Mouse (Mus musculus) forebrain, embryonic 15.5 days (tissue): ENCODE data around the gene Rasa2. TPM values are rescaled to one million over a fixed set of nuclear protein-coding genes. Genes with fewer than 3 reads are reported as not detected.

ENCODE experiments used
- ATAC-seq: fragments of 200-750 bp; cut with Nextera tagmentation; replicated peaks from 2 replicates; pipeline ENCODE4 v1.8.0; 2017; ENCODE audit warnings: mild to moderate bottlenecking, moderate TSS enrichment, moderate library complexity
- H3K27ac ChIP-seq: fragments of 300-500 bp; sonication (generic); replicated peaks from 2 replicates; pipeline ENCODE4 v1.5.1; 2015; ENCODE audit warnings: mild to moderate bottlenecking, inconsistent platforms
- H3K27me3 ChIP-seq: fragments of 300-500 bp; sonication (generic); 2 replicates; pipeline ENCODE4 v1.6.1; 2015; ENCODE audit warnings: inconsistent platforms
- H3K36me3 ChIP-seq: fragments of 300-500 bp; sonication (generic); 2 replicates; pipeline ENCODE4 v1.6.1; 2015; ENCODE audit warnings: mild to moderate bottlenecking, inconsistent platforms
- H3K4me1 ChIP-seq: fragments of 300-500 bp; sonication (generic); 2 replicates; pipeline ENCODE4 v1.6.1; 2015; ENCODE audit warnings: inconsistent platforms
- H3K4me2 ChIP-seq: fragments of 300-500 bp; sonication (generic); replicated peaks from 2 replicates; pipeline ENCODE4 v1.6.1; 2015; ENCODE audit warnings: mild to moderate bottlenecking, inconsistent platforms
- H3K4me3 ChIP-seq: fragments of 300-500 bp; sonication (generic); 2 replicates; pipeline ENCODE4 v1.5.1; 2015; ENCODE audit warnings: mild to moderate bottlenecking, inconsistent platforms
- H3K9ac ChIP-seq: fragments of 300-500 bp; sonication (generic); replicated peaks from 2 replicates; pipeline ENCODE4 v1.6.1; 2015; ENCODE audit warnings: mild to moderate bottlenecking, inconsistent platforms
- H3K9me3 ChIP-seq: fragments of 300-500 bp; sonication (generic); 2 replicates; pipeline ENCODE4 v1.6.1; 2016; ENCODE audit warnings: inconsistent platforms
- WGBS: fragments of 180-500 bp; shearing (Covaris S2); methylation state at CpG from one replicate; pipeline ENCODE4 v1.1.7; 2015; ENCODE audit warnings: mixed read lengths; 5-methylcytosine and 5-hydroxymethylcytosine counted together
- polyA plus RNA-seq: library from polyadenylated mRNA; unstranded; fragments of >200 nt; fragmentation: Nextera tagmentation; extraction: Ambion mirVana; gene quantifications from 2 replicates; pipeline ENCODE4 v1.2.1, GENCODE M21; 2015

Gene Rasa2
- polyA plus RNA-seq, 1 experiment from 2014 or later = 18.8 TPM

DNA sequence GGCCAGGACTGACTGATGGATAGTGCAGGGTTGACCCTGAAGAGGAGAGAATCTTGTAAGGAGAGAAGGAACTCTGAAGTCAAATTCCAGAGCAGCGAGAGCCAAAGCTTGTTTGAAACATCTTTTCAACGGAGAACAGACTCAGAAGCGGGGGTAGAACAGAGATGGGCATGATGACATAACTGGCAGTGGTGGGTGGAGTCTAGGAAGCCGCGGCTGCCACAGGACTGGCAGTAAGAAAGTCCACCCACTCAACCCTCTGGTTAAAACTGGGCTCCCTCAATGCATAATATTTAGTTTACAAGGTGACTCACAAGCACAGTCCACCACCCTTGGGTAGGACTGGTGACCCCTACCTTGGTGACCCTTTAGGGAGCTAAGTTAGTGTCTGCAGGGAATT is 115.7 kb downstream of the Rasa2 start:
- 92% methylated on average over 5 of the region's 5 CpGs for WGBS
- H3K4me3 ChIP-seq = no peak overlapping the region
- no peak for ATAC-seq
- no peaks in the 10 kb centered on the region for H3K9me3 ChIP-seq
- no peak overlapping the region for H3K9ac ChIP-seq
- H3K27ac ChIP-seq = no peak overlapping the region
- no peaks in the 10 kb centered on the region for H3K27me3 ChIP-seq
- no peaks in the 10 kb centered on the region for H3K36me3 ChIP-seq
- H3K4me1 ChIP-seq = no peaks in the 10 kb centered on the region
- H3K4me2 ChIP-seq = no peak overlapping the region

DNA sequence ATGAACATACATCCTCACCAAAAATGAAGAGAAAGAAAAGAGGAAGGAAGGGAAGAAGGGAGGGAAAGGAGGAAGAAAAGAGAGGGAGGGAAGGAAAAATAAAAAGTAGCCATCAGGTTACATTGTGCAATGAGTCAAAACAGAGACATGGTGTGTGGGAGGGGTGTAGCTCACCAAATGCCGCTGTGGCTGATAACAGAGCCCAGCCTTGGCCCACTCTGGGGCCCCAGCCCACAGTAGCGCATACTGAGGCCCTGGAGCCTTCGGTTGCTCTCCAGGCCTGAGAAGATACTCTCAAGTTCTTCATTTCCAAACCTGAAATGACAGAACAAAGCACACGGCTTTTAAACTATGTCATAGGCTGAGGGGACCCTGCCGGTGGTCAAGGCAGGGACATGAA is 117.1 kb downstream of the Rasa2 start:
- H3K36me3 ChIP-seq = no peaks in the 10 kb centered on the region
- H3K9me3 ChIP-seq = no peaks in the 10 kb centered on the region
- H3K4me2 ChIP-seq = no peak overlapping the region
- H3K27me3 ChIP-seq = no peaks in the 10 kb centered on the region
- H3K9ac ChIP-seq = no peak overlapping the region
- WGBS = 88% methylated on average over 5 of the region's 5 CpGs
- H3K4me3 ChIP-seq = no peak overlapping the region
- no peaks in the 10 kb centered on the region for H3K4me1 ChIP-seq
- H3K27ac ChIP-seq = no peak overlapping the region
- ATAC-seq = no peak

DNA sequence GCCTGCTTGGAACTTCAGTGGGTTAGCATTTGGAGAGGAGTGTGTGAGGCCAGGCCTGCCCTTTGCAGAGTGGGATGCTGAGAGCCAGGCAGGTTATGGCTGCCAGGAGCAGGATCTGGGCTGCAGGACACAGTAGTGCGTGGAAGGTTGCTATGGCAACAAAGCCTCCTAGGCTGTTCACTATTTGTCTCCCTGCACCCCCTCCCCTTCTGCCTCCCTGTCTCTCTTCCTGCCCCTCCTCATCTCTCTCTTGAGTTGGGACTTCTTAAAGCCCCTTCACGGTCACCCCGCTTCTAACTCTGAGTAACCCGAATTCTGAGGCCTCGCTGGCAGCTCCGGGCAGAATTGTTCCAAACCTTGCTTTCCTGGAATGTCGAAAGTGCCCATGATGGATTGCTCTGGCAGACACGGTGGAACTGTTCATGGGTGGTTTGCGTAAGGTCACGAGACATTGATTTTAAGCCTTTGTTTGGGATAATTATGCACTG is 125.4 kb downstream of the Rasa2 start:
- no peak overlapping the region for H3K4me3 ChIP-seq
- no peaks in the 10 kb centered on the region for H3K9me3 ChIP-seq
- H3K4me1 ChIP-seq = peaks cover 7% of the 10 kb centered on the region
- H3K9ac ChIP-seq = no peak overlapping the region
- no peak overlapping the region for H3K27ac ChIP-seq
- 37% methylated on average over 10 of the region's 10 CpGs for WGBS
- peak; percentile 86 for ATAC-seq
- H3K27me3 ChIP-seq = no peaks in the 10 kb centered on the region
- peak overlapping the region; percentile 13; the same call in 1 of the 2 replicates for H3K4me2 ChIP-seq
- no peaks in the 10 kb centered on the region for H3K36me3 ChIP-seq

DNA sequence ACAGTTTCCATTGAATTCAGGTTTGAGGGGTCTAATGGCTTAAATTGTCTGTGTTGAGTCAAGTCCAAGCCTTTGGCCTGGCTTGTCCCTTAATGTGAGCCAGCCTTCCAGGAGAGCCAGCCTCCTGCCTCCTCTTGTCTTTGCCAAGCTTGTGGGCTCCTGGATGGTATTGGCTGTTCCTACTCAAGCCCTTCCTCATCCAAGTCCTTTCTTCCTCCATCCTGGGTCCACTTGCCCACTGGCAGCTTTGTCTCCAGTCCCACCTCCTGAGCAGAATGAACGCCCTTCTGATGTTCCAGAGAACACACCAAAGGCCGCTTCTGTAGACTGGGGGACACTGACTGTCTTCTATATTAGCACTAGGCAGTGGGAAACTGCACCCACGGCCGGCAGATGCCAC is 126.3 kb downstream of the Rasa2 start:
- Histone ChIP-seq H3K4me1 (peaks cover 7% of the 10 kb centered on the region), H3K36me3 (no peaks in the 10 kb centered on the region), H3K27ac (no peak overlapping the region), H3K27me3 (no peaks in the 10 kb centered on the region), H3K9me3 (no peaks in the 10 kb centered on the region), H3K4me2 (no peak overlapping the region), H3K9ac (no peak overlapping the region), H3K4me3 (no peak overlapping the region)
- WGBS = 95% methylated on average over 4 of the region's 4 CpGs
- no peak for ATAC-seq

DNA sequence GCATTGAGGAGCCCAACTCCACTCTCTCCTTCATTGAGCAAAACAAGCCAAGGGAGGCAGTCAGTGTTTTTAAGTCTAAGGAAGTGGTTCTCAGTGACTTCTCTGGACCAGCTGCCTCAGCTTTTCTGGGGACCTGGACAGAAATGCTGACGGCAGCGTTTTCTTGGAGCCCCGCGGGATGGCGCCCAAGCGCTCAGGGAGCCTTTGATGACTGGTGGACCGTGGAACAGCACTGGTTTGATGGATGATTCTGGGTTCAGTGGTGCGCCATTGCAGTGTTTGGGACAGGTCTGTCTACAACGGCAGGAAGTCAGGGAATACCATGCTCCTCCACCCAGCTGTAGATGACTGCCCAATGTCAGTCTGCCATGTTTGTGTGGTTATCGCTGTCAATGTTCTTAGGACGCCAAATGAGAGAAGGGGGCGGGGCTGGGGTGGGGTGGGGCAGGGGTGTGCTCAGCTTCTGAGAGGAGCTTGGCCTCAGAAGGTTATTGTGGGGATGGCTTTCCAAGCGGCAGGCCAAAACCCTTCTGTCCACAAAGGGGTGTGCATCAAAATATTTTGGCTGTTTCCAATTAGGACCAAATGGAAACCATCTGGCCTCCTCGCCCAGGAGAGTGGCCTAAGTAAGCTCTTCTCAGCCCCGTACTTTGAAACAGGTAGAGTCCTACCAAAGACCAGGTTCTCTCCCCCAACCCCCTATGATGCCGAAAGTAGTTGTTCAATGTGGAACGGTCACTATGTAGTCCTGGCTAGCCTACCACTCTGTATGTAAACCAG is 127.1 kb downstream of the Rasa2 start:
- Histone ChIP-seq H3K4me3 (no peak overlapping the region), H3K9me3 (no peaks in the 10 kb centered on the region), H3K4me2 (no peak overlapping the region), H3K4me1 (peaks cover 7% of the 10 kb centered on the region), H3K27ac (no peak overlapping the region), H3K9ac (no peak overlapping the region), H3K27me3 (no peaks in the 10 kb centered on the region), H3K36me3 (no peaks in the 10 kb centered on the region)
- ATAC-seq = no peak
- 89% methylated on average over 17 of the region's 17 CpGs for WGBS

DNA sequence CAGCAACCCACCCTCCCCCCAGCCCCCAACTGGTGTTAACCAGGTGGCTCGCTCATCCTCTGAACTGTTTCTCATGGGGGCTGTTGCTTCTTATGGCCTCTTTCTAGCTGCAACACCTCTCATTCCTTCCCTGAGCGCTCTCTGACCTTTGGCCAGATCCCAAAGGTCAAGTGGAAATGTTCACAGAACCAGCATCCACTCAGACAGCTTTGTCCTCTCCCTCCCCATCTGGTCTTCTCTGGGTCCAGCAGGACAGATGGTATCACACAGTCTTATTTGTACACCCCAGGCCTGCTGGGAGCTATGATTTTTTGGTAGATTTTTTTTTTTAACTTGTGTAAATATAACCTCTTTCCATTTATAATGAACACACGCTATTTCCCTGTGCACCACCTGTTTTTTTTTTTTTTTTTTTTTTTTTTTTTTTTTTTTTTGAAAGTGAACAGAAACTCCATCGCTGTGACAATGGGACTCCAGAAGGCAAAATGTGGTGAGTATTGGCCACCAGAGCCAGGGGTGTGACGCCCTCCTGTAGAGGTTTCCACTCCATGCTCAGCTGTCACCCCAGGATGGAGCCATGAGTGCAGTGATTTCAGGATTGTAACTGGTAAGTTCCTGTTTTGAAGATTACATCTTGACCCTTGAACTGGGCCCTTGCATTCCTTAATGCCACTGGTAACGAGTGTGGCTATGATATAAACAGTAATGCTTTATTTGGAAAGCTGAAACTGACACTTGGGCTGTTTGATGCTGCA is 128.4 kb downstream of the Rasa2 start:
- Histone ChIP-seq H3K9me3 (no peaks in the 10 kb centered on the region), H3K9ac (no peak overlapping the region), H3K4me2 (no peak overlapping the region), H3K36me3 (no peaks in the 10 kb centered on the region), H3K4me3 (no peak overlapping the region), H3K4me1 (peaks cover 7% of the 10 kb centered on the region), H3K27ac (no peak overlapping the region), H3K27me3 (no peaks in the 10 kb centered on the region)
- WGBS = 84% methylated on average over 6 of the region's 6 CpGs
- no peak for ATAC-seq

DNA sequence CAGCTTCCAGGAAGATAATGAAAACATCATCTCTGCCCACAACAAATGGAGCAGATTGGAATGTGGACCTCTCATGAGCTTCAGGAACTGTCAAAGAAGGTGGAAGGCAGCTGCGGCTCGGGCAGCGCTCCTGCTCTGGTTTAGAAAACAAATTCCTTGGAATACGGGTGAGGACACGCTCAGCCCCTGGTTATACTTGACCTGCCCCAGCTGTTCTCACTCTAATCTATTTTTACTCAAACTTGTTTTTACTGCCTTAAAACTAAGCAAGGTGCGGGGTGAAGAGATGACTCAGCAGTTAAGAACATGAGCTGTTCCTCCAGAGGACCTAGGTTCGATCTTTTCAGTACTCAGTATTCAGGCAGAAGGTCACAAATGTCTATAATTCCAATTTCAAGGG is 130.2 kb downstream of the Rasa2 start:
- no peaks in the 10 kb centered on the region for H3K9me3 ChIP-seq
- no peak overlapping the region for H3K4me3 ChIP-seq
- no peaks in the 10 kb centered on the region for H3K36me3 ChIP-seq
- no peak overlapping the region for H3K4me2 ChIP-seq
- no peak overlapping the region for H3K27ac ChIP-seq
- 86% methylated on average over 7 of the region's 7 CpGs for WGBS
- H3K9ac ChIP-seq = no peak overlapping the region
- H3K4me1 ChIP-seq = peaks cover 5% of the 10 kb centered on the region
- no peak for ATAC-seq
- no peaks in the 10 kb centered on the region for H3K27me3 ChIP-seq

DNA sequence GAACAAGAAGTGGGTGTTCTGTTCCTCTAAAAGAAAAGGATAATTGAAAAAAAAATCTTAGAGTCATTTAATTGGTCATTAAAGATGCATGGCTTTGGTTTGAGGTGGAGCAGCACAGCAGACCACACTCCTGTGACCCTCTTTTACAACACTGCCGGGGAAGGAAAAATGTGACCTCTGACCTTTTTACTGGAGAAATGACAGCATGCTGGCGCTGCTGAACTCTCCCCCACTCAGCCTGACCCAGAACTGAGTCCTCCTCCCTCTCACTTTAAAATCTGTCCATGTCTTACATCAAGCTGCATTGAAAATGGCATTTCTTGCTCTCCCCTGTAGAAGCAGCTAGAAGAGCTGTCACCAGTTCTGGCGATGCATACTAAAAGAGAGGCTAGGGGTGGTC is 138.2 kb downstream of the Rasa2 start:
- H3K4me2 ChIP-seq = no peak overlapping the region
- H3K27ac ChIP-seq = no peak overlapping the region
- no peaks in the 10 kb centered on the region for H3K9me3 ChIP-seq
- no peak overlapping the region for H3K9ac ChIP-seq
- H3K4me1 ChIP-seq = 0 out of 2 replicates have a peak, but pooled peaks cover 3% of the 10 kb centered on the region
- 42% methylated on average over 3 of the region's 3 CpGs for WGBS
- no peak overlapping the region for H3K4me3 ChIP-seq
- no peaks in the 10 kb centered on the region for H3K36me3 ChIP-seq
- no peak for ATAC-seq
- H3K27me3 ChIP-seq = no peaks in the 10 kb centered on the region

DNA sequence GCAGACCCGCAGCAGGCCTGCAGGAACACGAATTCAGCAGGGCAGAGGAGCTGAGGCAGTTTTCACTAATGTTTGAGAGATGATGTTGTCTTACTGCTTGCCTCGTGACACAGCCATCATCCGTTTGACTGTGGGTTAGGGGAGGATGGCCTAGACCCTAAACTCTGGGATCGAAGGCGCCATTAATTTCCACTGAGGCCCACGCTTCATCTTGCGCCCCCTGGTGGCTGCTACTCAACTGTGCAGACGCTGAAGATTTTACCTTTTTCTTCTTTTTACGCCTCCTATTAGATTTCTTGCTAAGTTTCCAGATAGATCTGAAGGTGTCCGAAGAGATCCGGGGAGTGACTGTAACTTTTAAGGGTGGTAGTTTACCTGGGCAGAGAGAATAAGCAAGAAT is 139.6 kb downstream of the Rasa2 start:
- no peak overlapping the region for H3K4me2 ChIP-seq
- 0 out of 2 replicates have a peak, but pooled peaks have one; percentile 35 for ATAC-seq
- no peaks in the 10 kb centered on the region for H3K36me3 ChIP-seq
- H3K4me3 ChIP-seq = no peak overlapping the region
- 35% methylated on average over 12 of the region's 12 CpGs for WGBS
- 0 out of 2 replicates have a peak, but pooled peaks cover 3% of the 10 kb centered on the region for H3K4me1 ChIP-seq
- no peak overlapping the region for H3K27ac ChIP-seq
- H3K27me3 ChIP-seq = no peaks in the 10 kb centered on the region
- H3K9me3 ChIP-seq = no peaks in the 10 kb centered on the region
- no peak overlapping the region for H3K9ac ChIP-seq

Other genes starting within 250 kb of the Rasa2 start
- gene Rnf7, start 152.9 kb downstream of the Rasa2 start, polyA plus RNA-seq = 179 and 187 TPM in 2 replicates
- gene Gm28729, start 106.4 kb downstream of the Rasa2 start, polyA plus RNA-seq = 0.15 and 0.31 TPM in 2 replicates
- gene Zbtb38, start 121.2 kb upstream of the Rasa2 start, polyA plus RNA-seq = 48.2 and 51.0 TPM in 2 replicates